Mouse (Mus musculus): ENCODE measurements around the gene Ptcd2.

GRCm38 (mm10) chr13:99355072-99355471 is 10.6 kb upstream of the Ptcd2 start:
- TF ChIP-seq POLR2A (IDR thresholded peaks at IDR 0.05; ENCODE audit: low read depth, low read length) (no peak), CTCF (IDR thresholded peaks at IDR 0.05; ENCODE audit: borderline replicate concordance, insufficient read depth, low read length) (no peak)

Data from embryonic fibroblast, embryonic 13.5 days (primary cell).